Mouse (Mus musculus): Measurements from ENCODE around the gene Acot3. TPM values are rescaled to one million over a fixed set of nuclear protein-coding genes. Genes with fewer than 3 reads are reported as not detected.

Acot3 gene
- total RNA-seq, 2 experiments from 2014 or later: not detected

GRCm38 (mm10) chr12:84100071-84100470 lies 48.1 kb downstream of the Acot3 start:
- no peak for ATAC-seq (replicated peaks; ENCODE audit: poor library complexity)

GRCm38 (mm10) chr12:84100604-84101492 lies 48.9 kb downstream of the Acot3 start, which contains the start of gene Acot6:
TSS of gene Acot6 (plus strand) at chr12:84100654.
- peak; percentile 83 for ATAC-seq (replicated peaks; ENCODE audit: poor library complexity)

- ATAC-seq (replicated peaks; ENCODE audit: poor library complexity): no peak
Observed at GRCm38 (mm10) chr12:84101493-84101845, 49.5 kb downstream of the Acot3 start.

GRCm38 (mm10) chr12:84107012-84107411 lies 55.1 kb downstream of the Acot3 start:
- no peak for ATAC-seq (replicated peaks; ENCODE audit: poor library complexity)

- ATAC-seq (replicated peaks; ENCODE audit: poor library complexity): peak; percentile 44
Observed at GRCm38 (mm10) chr12:84107692-84108091, 55.7 kb downstream of the Acot3 start.

GRCm38 (mm10) chr12:84109924-84110323 lies 58.0 kb downstream of the Acot3 start:
- ATAC-seq (replicated peaks; ENCODE audit: poor library complexity): no peak

Other genes starting within 250 kb of the Acot3 start
- 15.9 and 19.3 TPM in 2 replicates for gene Numb, start 130.2 kb upstream of the Acot3 start, total RNA-seq (2015)
- 12.6 and 26.8 TPM in 2 replicates for gene Numb, start 130.2 kb upstream of the Acot3 start, total RNA-seq (2017)
- 13.5 and 14.6 TPM in 2 replicates for gene Riox1, start 101.5 kb upstream of the Acot3 start, total RNA-seq (2015)
- 16.7 and 17.7 TPM in 2 replicates for gene Riox1, start 101.5 kb upstream of the Acot3 start, total RNA-seq (2017)
- not detected in 2 replicates for gene Heatr4, start 67.3 kb upstream of the Acot3 start, total RNA-seq (2015)
- gene Heatr4, start 67.3 kb upstream of the Acot3 start, total RNA-seq (2017): not detected in 2 replicates
- gene Acot2, start 64.3 kb upstream of the Acot3 start, total RNA-seq (2015): 12.1 and 13.3 TPM in 2 replicates
- gene Acot2, start 64.3 kb upstream of the Acot3 start, total RNA-seq (2017): 9.4 and 12.7 TPM in 2 replicates
- 10.8 and 14.6 TPM in 2 replicates for gene Acot1, start 42.7 kb upstream of the Acot3 start, total RNA-seq (2015)
- 11.8 and 13.6 TPM in 2 replicates for gene Acot1, start 42.7 kb upstream of the Acot3 start, total RNA-seq (2017)
- gene Acot4, start 13.8 kb upstream of the Acot3 start, total RNA-seq (2015): 0.07 TPM in 1 of 2 replicates, not detected in the other
- 0.03 TPM in 1 of 2 replicates, not detected in the other for gene Acot4, start 13.8 kb upstream of the Acot3 start, total RNA-seq (2017)
- gene Gm49366, start 13.2 kb upstream of the Acot3 start, total RNA-seq (2015): not detected in 2 replicates
- gene Gm49366, start 13.2 kb upstream of the Acot3 start, total RNA-seq (2017): not detected in 2 replicates
- not detected in 2 replicates for gene Acot5, start 17.2 kb downstream of the Acot3 start, total RNA-seq (2015)
- gene Acot5, start 17.2 kb downstream of the Acot3 start, total RNA-seq (2017): not detected in 2 replicates
- gene Acot6, start 48.5 kb downstream of the Acot3 start, total RNA-seq (2015): 1.5 and 2.0 TPM in 2 replicates
- 1.7 and 2.0 TPM in 2 replicates for gene Acot6, start 48.5 kb downstream of the Acot3 start, total RNA-seq (2017)
- gene Dnal1, start 62.2 kb downstream of the Acot3 start, total RNA-seq (2015): 0.61 and 1.1 TPM in 2 replicates
- 0.41 and 0.75 TPM in 2 replicates for gene Dnal1, start 62.2 kb downstream of the Acot3 start, total RNA-seq (2017)
- gene Pnma1, start 96.3 kb downstream of the Acot3 start, total RNA-seq (2015): 0.15 TPM in 2 replicates
- gene Pnma1, start 96.3 kb downstream of the Acot3 start, total RNA-seq (2017): 0.24 and 0.62 TPM in 2 replicates
- gene Elmsan1, start 166.7 kb downstream of the Acot3 start, total RNA-seq (2015): 13.7 and 14.1 TPM in 2 replicates
- gene Elmsan1, start 166.7 kb downstream of the Acot3 start, total RNA-seq (2017): 11.5 and 15.2 TPM in 2 replicates
- gene Ptgr2, start 233.1 kb downstream of the Acot3 start, total RNA-seq (2015): 15.6 and 20.5 TPM in 2 replicates
- 58.3 and 69.6 TPM in 2 replicates for gene Ptgr2, start 233.1 kb downstream of the Acot3 start, total RNA-seq (2017)